Mouse (Mus musculus) adrenal gland, postnatal 14 days (tissue): ENCODE measurements at regions not wholly inside any gene's neighbourhood (a gene's known extent, or its start where the extent isn't known, plus 50 kb on each side); places are given as distances from the start of the nearest gene placed in this dataset.
A peak's percentile ranks its signal among the peaks of the same experiment; 100 is the strongest.

Experiments
- DNase-seq: peaks from one replicate; pipeline ENCODE4 v3.0.0; 2021; ENCODE audit warnings: mixed read lengths

DNA sequence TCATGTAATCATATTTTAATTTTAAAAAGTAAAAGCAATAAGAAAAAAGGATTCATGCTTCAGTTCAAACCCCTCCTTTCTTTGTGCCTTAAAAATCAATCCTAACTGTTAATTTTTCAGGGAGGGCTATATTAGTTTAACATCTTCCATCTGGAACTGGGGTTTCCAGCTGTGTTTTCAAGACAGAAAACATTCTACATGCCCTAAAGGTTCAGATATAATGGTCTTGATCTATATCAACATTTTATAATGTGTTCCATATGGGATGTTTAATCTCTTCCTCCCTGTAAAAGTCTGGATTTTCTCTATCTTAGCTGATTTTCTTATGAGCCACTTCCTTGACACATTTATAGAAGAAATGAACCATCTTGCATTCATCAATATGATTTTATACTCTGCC, 205.9 kb upstream of the Grm7 start:
- DNase-seq = no peak

DNA sequence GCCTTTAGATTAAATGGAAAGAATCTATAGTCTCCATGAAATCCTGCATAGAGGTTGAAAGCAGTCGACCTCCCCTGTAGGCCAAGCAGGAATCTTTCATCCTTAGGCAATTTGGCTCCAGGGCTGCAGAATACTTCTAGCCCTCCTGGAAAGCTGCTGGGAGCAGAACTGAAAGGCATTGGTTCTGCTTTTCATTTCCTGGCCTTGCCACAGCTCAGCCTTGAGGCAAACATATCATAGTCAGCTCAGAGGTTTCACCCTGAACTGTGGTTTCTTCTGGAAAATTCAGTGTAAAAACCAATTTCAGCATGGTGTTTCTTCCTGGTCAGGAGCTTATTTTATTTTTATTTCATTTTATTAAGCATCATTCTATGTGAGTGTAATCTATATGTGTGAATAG, 182.0 kb upstream of the Grm7 start:
- DNase-seq = no peak

DNA sequence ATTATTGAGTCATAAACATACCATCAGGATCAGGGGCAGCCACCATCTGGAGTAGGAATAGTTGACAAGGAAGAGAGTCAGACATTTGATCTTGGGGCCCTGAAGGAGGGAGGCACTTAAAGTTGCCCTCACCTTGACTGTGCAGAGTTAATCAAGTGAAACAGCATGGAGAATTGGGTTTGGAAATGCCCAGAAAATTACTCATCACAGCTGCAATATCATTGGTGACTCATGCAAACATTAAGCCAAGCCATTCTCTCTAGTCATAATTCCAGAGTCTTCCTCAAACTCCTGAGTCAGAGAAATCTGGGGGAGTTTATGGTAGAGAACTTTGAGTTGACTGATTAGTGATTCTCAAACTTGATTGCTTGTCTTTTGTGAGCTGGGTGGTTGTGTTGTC, 177.7 kb upstream of the Grm7 start:
- DNase-seq = peak; percentile 3

DNA sequence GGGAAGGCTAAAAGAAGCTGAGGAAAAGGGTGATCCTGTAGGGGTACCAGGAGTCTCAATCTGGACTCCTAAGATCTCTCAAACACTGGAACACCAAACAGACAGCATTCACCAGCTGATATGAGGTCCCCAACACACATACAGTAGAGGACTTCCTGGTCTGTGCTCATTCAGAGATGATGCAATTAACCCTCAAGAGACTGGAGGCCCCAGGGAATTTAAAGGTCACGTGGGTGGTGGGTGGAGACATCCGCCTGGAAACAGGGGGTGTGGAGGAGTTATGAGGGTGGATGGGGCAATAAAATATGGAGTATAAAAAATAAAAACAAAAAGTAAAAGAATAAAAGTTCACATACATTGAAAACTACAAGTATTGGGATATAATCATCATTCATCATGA, 139.5 kb upstream of the Grm7 start:
- no peak for DNase-seq

DNA sequence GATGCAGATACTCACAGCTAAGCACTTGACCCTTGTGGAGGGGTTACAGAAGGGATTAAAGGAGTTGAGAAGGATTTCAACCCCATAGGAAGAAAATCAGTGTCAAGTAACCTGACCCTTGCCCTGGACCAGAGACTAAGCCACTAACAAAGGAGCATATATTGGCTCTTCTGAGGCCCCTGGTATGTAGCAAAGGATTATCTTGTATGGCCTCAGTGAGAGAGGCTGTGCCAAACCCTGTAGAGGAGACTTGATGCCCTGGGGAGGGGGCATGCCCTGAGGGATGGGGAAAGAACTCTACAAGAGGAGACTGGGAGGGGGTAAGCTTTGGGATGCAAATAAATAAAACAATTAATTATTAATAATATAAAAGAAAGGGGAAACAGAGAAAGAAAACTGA, 134.9 kb upstream of the Grm7 start:
- no peak for DNase-seq

DNA sequence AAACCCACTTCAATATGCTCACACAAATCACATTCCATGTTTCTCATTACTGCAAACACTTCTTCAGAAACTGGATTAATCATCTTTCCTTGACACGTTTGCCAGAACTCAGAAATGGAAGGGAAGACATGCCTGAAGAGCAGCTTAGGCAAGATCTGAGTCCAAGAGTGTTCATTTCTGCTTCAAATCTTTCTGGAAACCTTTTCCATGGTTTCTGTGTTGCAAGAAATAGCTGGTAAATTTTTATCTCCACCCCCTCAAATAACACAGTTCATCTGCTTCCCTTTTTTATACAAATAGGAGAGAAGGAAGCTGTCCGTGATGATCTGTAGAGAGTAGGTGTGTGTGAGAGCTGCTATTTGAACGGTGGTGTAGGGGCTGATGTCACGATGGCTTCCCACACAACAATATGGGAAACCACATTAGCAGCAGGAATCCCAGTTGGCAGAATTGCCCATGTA, 106.6 kb upstream of the Grm7 start:
- no peak for DNase-seq

DNA sequence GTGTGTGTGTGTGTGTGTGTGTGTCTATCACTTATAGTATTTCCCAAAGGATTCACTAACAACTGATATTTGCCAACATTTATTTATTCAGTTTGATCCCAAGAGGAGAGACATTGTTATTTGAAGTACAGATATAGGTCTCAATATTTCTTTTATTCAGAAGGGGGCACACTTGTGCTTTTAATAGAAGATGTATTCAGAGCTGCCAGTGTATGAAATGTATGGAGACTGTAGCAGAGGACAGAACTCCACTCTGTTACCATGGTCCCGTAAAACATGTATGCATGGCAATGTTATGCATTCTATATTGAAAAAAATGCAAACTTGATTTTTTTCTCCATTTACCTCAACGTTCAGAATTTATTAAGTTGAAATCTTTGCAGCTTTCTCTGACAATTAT, 99.8 kb upstream of the Grm7 start:
- DNase-seq = no peak

DNA sequence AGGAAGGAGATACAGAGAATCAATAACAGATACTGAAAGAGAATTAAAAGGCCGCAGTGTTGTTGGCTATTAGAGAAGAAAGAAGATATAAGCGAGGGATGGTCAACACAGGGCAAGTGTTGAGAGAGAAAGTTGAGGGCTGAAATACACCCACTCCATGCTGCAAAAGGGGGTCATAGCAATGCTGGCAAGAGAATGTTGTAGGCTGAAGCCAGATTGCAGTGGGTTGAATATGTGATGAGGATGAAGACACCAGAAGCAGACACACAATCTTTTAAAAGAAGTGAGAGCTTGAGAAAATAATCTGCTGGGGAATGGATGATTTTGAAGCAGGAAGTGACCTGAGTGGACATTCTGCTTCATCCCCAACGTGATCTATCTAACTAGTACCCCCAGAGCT, 90.5 kb upstream of the Grm7 start:
- DNase-seq = no peak

DNA sequence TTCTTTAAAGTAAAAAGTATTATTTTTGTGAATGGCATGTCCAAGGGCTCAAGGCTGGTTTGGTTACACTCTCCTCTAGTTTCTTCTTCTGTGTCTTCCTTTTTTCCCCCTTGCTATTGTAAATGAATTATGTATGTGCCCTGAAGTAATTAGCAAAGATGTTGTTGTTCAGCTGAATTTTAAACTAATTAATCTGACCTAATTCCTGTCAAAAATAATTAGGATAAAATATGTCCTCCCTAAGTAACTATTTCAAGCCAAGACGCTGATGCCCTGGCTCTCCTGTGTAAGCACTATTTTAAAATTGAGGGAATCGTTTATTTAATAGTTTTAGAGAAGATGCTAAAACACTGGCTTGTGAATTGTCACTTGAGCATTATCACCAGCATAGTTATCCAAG, 85.7 kb upstream of the Grm7 start:
- no peak for DNase-seq

DNA sequence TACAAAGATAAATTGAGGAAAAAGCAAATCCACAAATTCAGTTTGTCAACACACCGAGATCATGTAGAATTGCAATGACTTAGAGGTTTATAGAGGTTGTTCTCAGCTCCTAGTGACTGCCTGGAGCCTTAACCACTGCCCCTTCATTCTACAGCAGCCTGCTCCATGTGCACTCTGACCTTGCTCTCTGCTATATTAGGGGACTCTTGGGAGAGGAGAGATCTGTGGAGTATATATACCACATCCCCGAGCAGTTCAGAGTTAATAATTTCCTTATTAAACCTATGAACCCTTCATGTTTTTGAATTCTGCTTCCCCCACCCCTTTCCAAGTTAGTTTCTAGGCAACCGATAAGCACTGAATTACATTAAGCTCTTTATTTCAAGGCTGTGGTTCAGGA, 85.0 kb upstream of the Grm7 start:
- no peak for DNase-seq

DNA sequence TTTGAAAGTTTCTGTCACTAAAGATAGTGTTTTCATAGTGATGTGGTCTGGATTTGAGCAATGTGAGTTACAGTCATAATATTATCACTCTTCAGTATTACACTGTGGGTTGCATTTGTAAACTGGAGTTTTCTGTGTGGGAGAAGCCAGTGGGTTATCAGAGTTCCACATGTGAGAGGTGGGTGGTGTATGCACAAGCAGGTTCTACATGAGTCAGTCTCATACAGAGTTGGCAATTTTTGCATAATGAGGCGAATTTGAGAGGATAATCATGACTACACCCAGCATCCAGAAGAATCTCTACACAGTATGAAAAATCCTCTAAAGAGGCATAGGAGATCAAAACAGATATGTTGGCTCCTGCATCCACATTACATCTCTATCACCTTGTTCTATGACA, 68.2 kb upstream of the Grm7 start:
- DNase-seq = no peak
